Mouse (Mus musculus) embryonic facial prominence, embryonic 13.5 days (tissue): ENCODE data around the gene Atmin. TPM values are rescaled to one million over a fixed set of nuclear protein-coding genes. Genes with fewer than 3 reads are reported as not detected.
A peak's percentile ranks its signal among the peaks of the same experiment; 100 is the strongest.

Experiments used
- ATAC-seq: fragments of 200-750 bp; cut with Nextera tagmentation; 2 replicates; pipeline ENCODE4 v1.8.0; 2017; ENCODE audit warnings: low read depth; ENCODE audit not compliant: insufficient number of reproducible peaks, insufficient read depth, low FRiP score, low TSS enrichment
- H3K27ac ChIP-seq: fragments of 300-500 bp; sonication (generic); 2 replicates; pipeline ENCODE4 v1.5.1; 2015; ENCODE audit warnings: moderate library complexity, mild to moderate bottlenecking, inconsistent platforms
- H3K27me3 ChIP-seq: fragments of 300-500 bp; sonication (generic); 2 replicates; pipeline ENCODE4 v1.6.1; 2015; ENCODE audit warnings: mild to moderate bottlenecking, inconsistent platforms
- H3K36me3 ChIP-seq: fragments of 300-500 bp; sonication (generic); 2 replicates; pipeline ENCODE4 v1.6.1; 2015; ENCODE audit warnings: mild to moderate bottlenecking, inconsistent platforms
- H3K4me1 ChIP-seq: fragments of 300-500 bp; sonication (generic); 2 replicates; pipeline ENCODE4 v1.6.1; 2015; ENCODE audit warnings: inconsistent platforms
- H3K4me2 ChIP-seq: fragments of 300-500 bp; sonication (generic); 2 replicates; pipeline ENCODE4 v1.6.1; 2015; ENCODE audit warnings: moderate library complexity, mild to moderate bottlenecking, inconsistent platforms
- H3K4me3 ChIP-seq: fragments of 300-500 bp; sonication (generic); 2 replicates; pipeline ENCODE4 v1.5.1; 2015; ENCODE audit warnings: mild to moderate bottlenecking, inconsistent platforms
- H3K9ac ChIP-seq: fragments of 300-500 bp; sonication (generic); 2 replicates; pipeline ENCODE4 v1.6.1; 2015; ENCODE audit warnings: mild to moderate bottlenecking, inconsistent platforms
- H3K9me3 ChIP-seq: fragments of 300-500 bp; sonication (generic); 2 replicates; pipeline ENCODE4 v1.6.1; 2016; ENCODE audit warnings: inconsistent platforms
- WGBS: fragments of 180-500 bp; shearing (Covaris S2); methylation state at CpG from one replicate; pipeline ENCODE4 v1.1.7; 2015; ENCODE audit warnings: mixed read lengths; 5-methylcytosine and 5-hydroxymethylcytosine counted together
- polyA plus RNA-seq: library from polyadenylated mRNA; unstranded; fragments of >200 nt; fragmentation: Nextera tagmentation; extraction: Ambion mirVana; gene quantifications from 2 replicates; pipeline ENCODE4 v1.2.1, GENCODE M21; 2015

Gene Atmin
- 9.0 and 10.0 TPM in 2 replicates for polyA plus RNA-seq

DNA sequence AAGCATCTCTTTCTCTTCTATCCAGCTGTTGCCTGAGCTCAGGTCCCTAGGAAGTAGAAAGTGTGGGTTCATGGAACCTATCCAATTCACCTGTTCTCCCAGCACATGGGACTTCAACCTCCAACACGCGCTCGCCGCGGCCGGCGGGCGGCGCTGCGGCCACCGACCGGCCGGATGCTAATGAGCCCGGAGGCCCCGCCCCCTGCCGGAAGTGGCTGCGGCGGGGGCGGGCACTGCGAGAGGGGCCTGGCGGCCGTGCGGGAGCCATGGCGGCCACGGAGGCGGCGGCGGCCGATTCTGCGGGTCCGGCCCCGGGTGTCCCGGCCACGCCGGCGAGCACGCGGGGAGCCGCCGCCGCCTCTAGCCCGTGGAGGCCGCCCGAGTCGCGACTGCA is at the start of gene Atmin:
Atmin (plus strand) TSS at position 233 of the 394 bp plus-strand sequence.
- peak within 1 kb of the TSS; percentile 97 for H3K4me3 ChIP-seq
- H3K9ac ChIP-seq: peak within 1 kb of the TSS; percentile 88
- ATAC-seq: peak; percentile 79
- WGBS: under 1% methylated on average over 45 of the region's 46 CpGs
- no peaks in the 10 kb centered on the region for H3K27me3 ChIP-seq
- no peaks in the 10 kb centered on the region for H3K9me3 ChIP-seq
- H3K4me1 ChIP-seq: peaks cover 22% of the 10 kb centered on the region
- H3K36me3 ChIP-seq: peaks cover 4% of the 10 kb centered on the region
- H3K4me2 ChIP-seq: peak within 1 kb of the TSS; percentile 96
- no peak within 1 kb of the TSS for H3K27ac ChIP-seq

DNA sequence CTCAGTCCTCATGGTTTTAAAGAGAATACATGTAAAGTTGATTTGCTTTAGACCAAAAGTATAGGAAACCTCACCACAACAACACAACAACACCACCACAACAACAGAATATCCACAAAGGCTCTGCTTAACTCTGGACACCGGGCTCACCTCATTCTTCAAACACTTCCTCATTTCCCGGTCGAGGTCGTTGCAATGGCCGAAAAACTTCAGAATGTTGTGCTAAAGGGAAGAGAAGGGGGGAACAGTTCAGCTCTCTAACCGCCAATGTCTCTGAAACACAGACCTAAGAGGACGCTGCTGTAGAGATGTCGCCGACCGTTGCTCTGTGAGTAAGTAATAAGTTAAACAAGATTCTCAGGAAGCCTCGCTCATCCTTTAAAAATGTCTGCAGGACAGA is 49.3 kb upstream of the Atmin start:
- no peaks in the 10 kb centered on the region for H3K27me3 ChIP-seq
- no peaks in the 10 kb centered on the region for H3K4me1 ChIP-seq
- H3K27ac ChIP-seq: no peak overlapping the region
- 90% methylated on average over 11 of the region's 11 CpGs for WGBS
- H3K4me3 ChIP-seq: no peak overlapping the region
- H3K36me3 ChIP-seq: peaks cover 37% of the 10 kb centered on the region
- ATAC-seq: no peak
- H3K4me2 ChIP-seq: no peak overlapping the region
- no peak overlapping the region for H3K9ac ChIP-seq
- no peaks in the 10 kb centered on the region for H3K9me3 ChIP-seq

DNA sequence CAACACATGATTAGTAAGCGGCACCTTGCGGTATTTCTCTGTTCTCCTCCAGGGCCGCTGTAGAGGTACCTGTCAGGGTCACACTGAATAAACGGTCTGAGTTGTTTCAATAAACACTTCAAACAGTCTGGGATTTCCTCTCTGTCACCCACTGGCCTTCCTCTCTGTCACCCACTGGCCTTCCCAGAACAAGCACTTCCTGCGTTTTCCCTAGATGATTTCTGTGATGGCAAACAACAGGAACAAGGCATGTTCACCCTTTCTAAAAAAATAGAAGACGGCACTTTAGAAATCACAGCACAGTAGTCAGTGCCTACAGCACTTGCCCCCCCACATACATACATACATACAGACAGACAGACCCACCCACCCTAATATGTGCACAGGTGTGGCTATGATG is 47.7 kb upstream of the Atmin start:
- no peak for ATAC-seq
- H3K27me3 ChIP-seq: no peaks in the 10 kb centered on the region
- H3K27ac ChIP-seq: no peak overlapping the region
- no peaks in the 10 kb centered on the region for H3K9me3 ChIP-seq
- peaks cover 26% of the 10 kb centered on the region for H3K36me3 ChIP-seq
- H3K4me1 ChIP-seq: no peaks in the 10 kb centered on the region
- H3K4me3 ChIP-seq: no peak overlapping the region
- WGBS: 91% methylated on average over 6 of the region's 6 CpGs
- H3K9ac ChIP-seq: no peak overlapping the region
- H3K4me2 ChIP-seq: no peak overlapping the region

DNA sequence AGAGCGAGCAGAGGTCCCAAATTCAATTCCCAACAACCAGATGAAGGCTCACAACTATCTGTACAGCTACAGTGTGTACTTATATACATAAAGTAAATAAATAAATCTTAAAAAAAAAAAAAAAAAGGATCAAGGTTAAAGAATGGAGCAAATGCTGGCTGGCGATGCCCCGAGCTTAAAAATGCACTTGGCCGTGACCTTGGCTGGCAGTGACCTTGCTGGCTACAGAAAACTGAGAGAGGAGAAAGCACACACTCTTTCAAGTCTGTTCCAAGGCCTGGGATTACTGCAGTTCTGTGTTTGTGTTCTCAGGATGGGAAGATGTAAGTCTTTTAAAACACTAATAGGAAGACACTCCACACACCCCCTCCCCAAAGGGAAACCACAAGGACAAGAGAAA is 38.5 kb upstream of the Atmin start:
- Histone ChIP-seq H3K36me3 (peaks cover 26% of the 10 kb centered on the region), H3K9me3 (no peaks in the 10 kb centered on the region), H3K9ac (no peak overlapping the region), H3K4me2 (no peak overlapping the region), H3K27ac (no peak overlapping the region), H3K4me3 (no peak overlapping the region), H3K4me1 (no peaks in the 10 kb centered on the region), H3K27me3 (no peaks in the 10 kb centered on the region)
- 94% methylated on average over 4 of the region's 4 CpGs for WGBS
- no peak for ATAC-seq

DNA sequence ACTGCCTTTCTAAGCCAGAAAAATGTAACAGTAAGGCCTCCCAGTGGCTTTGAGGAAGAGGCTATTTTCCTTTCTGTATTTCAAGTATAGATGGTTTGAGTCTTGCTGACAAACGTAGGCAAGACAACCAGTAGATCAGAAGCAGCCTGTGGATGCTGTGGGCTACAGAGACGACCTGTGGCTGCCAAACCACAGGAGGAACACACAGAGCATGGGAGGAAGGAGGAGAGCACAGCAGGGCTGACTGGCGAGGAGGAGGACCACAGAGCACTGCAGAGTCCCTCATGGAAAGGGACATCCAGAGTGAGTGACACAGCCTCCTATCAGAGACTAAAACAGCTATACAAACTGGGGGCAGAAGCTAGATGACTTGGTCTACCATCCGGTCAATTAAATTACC is 37.9 kb upstream of the Atmin start:
- H3K9me3 ChIP-seq: no peaks in the 10 kb centered on the region
- no peak for ATAC-seq
- no peaks in the 10 kb centered on the region for H3K27me3 ChIP-seq
- peaks cover 31% of the 10 kb centered on the region for H3K36me3 ChIP-seq
- H3K9ac ChIP-seq: no peak overlapping the region
- 83% methylated on average over 4 of the region's 4 CpGs for WGBS
- no peak overlapping the region for H3K27ac ChIP-seq
- no peak overlapping the region for H3K4me2 ChIP-seq
- H3K4me3 ChIP-seq: no peak overlapping the region
- H3K4me1 ChIP-seq: no peaks in the 10 kb centered on the region

DNA sequence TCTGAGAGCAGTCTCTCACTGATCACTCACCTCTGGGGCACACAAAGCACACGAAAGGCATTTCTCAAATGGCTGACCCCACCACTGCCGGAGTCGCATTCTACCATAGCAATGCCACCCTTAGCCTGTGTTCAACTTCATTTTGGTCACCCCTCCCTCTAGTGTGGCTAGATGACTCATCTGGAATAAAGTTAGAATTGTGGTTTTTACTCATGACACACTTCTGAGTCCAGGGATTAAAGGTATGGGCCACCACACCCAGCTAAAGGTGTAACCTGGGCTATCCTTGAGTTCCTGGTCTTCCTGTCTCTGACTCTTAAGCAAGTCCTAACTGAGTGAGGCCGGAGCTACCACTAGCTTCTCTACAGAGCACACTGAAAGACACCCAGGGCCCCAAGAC is 37.4 kb upstream of the Atmin start:
- Histone ChIP-seq H3K27ac (no peak overlapping the region), H3K36me3 (peaks cover 36% of the 10 kb centered on the region), H3K27me3 (no peaks in the 10 kb centered on the region), H3K4me2 (no peak overlapping the region), H3K4me1 (no peaks in the 10 kb centered on the region), H3K9ac (no peak overlapping the region), H3K9me3 (no peaks in the 10 kb centered on the region), H3K4me3 (no peak overlapping the region)
- no peak for ATAC-seq
- 91% methylated on average over 4 of the region's 4 CpGs for WGBS

DNA sequence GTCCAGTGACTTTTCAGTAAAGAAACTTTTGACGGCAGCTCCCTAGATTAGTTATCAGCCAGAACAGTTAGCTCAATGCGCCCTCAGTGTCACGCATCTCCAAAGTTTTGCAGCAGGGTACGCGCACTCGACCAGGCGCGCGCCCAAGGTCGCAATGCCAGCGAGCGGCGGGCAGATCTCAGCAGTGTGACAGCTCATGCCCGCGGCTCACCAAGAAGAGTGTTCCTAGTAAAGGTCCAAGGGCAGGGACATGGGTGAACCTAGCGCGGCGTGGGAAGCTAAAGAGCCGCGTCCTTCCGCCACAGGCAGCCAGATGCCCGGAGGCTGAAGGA is 22.2 kb upstream of the Atmin start:
- Histone ChIP-seq H3K4me2 (peak overlapping the region; percentile 78), H3K36me3 (peaks cover 17% of the 10 kb centered on the region), H3K4me1 (peaks cover 17% of the 10 kb centered on the region), H3K27me3 (no peaks in the 10 kb centered on the region), H3K9me3 (no peaks in the 10 kb centered on the region), H3K9ac (peak overlapping the region; percentile 87), H3K27ac (peak overlapping the region; percentile 74), H3K4me3 (peak overlapping the region; percentile 78)
- WGBS: under 1% methylated on average over 22 of the region's 22 CpGs
- ATAC-seq: peak; percentile 52

DNA sequence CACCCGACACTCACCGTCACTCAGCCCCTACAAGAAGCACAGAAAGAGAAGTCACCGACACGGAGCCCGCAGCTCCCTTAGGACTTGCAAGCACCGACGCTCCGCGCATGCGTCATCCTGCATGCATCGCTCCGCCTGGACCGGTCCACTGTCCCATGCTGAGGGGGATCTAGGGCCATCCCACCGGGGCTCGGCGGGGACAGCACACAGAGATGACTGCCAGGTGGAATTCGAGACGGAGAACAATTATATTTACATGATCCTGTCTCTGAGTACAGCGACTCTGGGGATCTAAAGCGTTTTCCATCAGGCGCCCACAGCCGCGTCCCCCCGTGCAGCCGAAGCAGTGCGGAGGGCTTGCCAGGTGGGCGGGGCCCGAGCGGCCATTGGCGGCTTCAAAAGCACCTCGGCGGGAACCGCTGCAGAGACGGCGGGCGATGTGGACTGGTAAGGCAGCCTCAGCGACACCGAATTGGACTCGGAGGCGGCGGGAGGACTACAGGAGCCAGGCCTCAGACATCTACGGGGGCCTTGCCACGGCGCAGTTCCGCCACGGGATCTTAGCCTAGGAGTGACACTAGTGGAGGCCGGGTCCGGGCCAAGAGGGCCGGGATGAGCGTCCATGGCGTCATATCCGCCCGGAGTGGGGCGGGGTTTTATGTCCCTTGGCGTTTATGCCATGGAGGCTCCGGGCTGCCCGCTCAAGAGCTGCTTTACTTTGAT is 21.7 kb upstream of the Atmin start, which contains the start of the genes Cmc2 and Cenpn:
Cmc2 (minus strand) TSS at position 119 of the 723 bp plus-strand sequence.
Cenpn (plus strand) TSS at position 394 of the 723 bp plus-strand sequence.
- WGBS: under 1% methylated on average over 57 of the region's 57 CpGs

DNA sequence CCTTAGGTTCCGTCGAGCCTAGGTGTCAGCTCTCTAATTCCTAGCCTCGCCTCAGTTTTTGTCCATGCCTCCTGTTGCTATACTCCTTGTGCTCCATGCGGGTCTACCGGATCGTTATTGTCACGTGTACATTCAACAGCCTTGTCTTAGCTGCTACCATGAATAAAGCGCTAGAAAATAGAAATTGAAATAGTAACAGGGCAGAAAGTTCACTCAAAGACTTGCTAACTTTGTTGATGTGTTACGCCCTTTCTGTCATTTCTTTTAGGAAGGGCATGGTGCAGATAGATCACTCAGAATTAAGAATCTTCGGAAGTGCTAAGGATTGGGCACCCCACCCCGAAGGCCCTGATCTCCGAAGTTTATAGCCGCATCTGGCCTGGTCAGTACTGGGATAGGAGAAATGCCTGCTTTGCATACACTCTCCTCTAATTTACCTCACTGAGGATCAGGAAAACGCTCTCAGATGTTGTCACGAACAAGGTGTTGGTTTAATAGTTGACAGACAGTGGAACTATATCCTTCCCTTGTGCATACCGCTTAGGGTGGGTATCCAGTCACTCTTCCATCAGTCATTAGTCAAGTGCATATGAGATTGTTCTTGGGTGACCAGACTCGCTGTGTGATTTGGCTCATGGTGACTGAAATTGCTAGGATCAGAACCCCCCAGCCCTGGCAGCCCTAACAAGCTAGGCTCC is 21.0 kb upstream of the Atmin start:
- peaks cover 11% of the 10 kb centered on the region for H3K36me3 ChIP-seq
- peak overlapping the region; percentile 87 for H3K9ac ChIP-seq
- 31% methylated on average over 17 of the region's 17 CpGs for WGBS
- H3K4me2 ChIP-seq: peak overlapping the region; percentile 78
- peaks cover 17% of the 10 kb centered on the region for H3K4me1 ChIP-seq
- no peak for ATAC-seq
- no peaks in the 10 kb centered on the region for H3K27me3 ChIP-seq
- peak overlapping the region; percentile 74; the same call in 1 of the 2 replicates for H3K27ac ChIP-seq
- H3K4me3 ChIP-seq: peak overlapping the region; percentile 78
- H3K9me3 ChIP-seq: no peaks in the 10 kb centered on the region

More for the DNA sequence above, 21.7 kb upstream of the Atmin start, which contains the start of the genes Cmc2 and Cenpn:
- Histone ChIP-seq H3K4me3 (peak within 1 kb of the TSS; percentile 78), H3K4me1 (peaks cover 17% of the 10 kb centered on the region), H3K4me2 (peak within 1 kb of the TSS; percentile 78), H3K27ac (peak within 1 kb of the TSS; percentile 74), H3K9ac (peak within 1 kb of the TSS; percentile 87), H3K27me3 (no peaks in the 10 kb centered on the region), H3K9me3 (no peaks in the 10 kb centered on the region), H3K36me3 (peaks cover 11% of the 10 kb centered on the region; the same call in 1 of the 2 replicates)
- ATAC-seq: peak; percentile 91

DNA sequence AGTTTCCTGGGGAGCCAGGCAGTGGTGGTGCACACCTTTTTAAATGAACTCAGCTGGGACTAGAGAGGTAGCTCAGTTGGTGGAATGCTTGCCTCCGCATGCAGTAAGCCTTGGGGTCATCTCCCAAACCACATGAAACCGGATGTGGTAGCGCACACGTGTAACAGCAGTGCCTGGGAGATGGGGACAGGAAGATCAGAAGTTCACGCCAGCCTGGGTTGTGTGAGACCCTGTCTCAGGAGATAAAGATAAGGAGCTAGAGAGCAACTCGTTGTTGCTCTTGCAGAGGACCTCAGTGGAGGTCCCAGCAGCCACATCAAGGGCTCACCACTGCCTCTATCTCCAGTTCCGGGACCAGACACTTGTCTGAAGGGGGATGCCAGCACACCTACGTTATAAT is 19.7 kb upstream of the Atmin start:
- Histone ChIP-seq H3K36me3 (peaks cover 21% of the 10 kb centered on the region), H3K9me3 (no peaks in the 10 kb centered on the region), H3K4me3 (no peak overlapping the region), H3K4me2 (no peak overlapping the region), H3K27me3 (no peaks in the 10 kb centered on the region), H3K4me1 (peaks cover 17% of the 10 kb centered on the region), H3K27ac (no peak overlapping the region), H3K9ac (no peak overlapping the region)
- 90% methylated on average over 8 of the region's 8 CpGs for WGBS
- ATAC-seq: no peak

DNA sequence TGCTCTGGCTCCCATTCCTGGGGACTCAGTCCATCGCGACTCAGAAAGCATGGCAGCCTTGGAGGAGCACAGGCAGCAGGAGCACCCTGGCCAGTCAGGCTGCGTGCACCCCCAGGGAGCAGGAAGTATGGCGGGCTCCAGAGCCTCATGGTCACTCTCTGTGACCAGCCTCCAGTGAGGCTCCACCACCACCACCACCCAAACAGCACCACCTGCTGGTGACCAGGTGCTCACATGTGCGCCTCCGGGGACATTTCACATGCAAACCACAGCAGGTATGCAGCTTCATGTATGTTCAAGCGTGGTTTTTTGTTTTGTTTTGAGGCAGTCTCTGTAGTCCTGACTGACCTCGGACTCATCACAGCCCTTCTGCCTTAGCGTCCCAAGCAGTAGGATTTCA is 15.3 kb upstream of the Atmin start:
- H3K4me2 ChIP-seq: no peak overlapping the region
- no peak overlapping the region for H3K27ac ChIP-seq
- H3K9me3 ChIP-seq: no peaks in the 10 kb centered on the region
- no peaks in the 10 kb centered on the region for H3K4me1 ChIP-seq
- H3K27me3 ChIP-seq: no peaks in the 10 kb centered on the region
- no peak overlapping the region for H3K9ac ChIP-seq
- H3K4me3 ChIP-seq: no peak overlapping the region
- no peak for ATAC-seq
- WGBS: 81% methylated on average over 9 of the region's 9 CpGs
- peaks cover 55% of the 10 kb centered on the region for H3K36me3 ChIP-seq

DNA sequence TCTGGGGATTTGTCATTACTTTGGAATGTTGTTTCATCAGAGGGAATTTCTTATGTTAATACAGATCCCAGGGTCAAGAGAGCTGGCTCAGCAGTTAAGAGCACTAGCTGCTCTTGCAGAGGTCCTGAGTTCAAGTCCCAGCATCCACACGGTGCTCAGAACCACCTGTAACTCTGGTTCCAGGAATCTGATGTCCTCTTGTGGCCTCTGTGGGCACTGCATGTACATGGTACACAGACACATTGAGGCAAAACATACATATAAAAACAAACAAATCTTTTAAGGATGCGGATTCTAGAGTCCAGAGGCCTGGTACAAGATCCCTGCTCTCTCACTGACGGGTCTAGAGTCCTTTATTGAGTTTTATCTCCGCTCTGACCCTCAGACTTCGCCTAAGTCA is 14.6 kb upstream of the Atmin start:
- H3K27ac ChIP-seq: no peak overlapping the region
- H3K36me3 ChIP-seq: peaks cover 62% of the 10 kb centered on the region
- H3K27me3 ChIP-seq: no peaks in the 10 kb centered on the region
- H3K4me1 ChIP-seq: no peaks in the 10 kb centered on the region
- ATAC-seq: no peak
- H3K4me3 ChIP-seq: no peak overlapping the region
- no peak overlapping the region for H3K9ac ChIP-seq
- no peaks in the 10 kb centered on the region for H3K9me3 ChIP-seq
- WGBS: 92% methylated on average over 5 of the region's 5 CpGs
- no peak overlapping the region for H3K4me2 ChIP-seq
